Mouse (Mus musculus): ENCODE data around the gene Vezf1.

DNA sequence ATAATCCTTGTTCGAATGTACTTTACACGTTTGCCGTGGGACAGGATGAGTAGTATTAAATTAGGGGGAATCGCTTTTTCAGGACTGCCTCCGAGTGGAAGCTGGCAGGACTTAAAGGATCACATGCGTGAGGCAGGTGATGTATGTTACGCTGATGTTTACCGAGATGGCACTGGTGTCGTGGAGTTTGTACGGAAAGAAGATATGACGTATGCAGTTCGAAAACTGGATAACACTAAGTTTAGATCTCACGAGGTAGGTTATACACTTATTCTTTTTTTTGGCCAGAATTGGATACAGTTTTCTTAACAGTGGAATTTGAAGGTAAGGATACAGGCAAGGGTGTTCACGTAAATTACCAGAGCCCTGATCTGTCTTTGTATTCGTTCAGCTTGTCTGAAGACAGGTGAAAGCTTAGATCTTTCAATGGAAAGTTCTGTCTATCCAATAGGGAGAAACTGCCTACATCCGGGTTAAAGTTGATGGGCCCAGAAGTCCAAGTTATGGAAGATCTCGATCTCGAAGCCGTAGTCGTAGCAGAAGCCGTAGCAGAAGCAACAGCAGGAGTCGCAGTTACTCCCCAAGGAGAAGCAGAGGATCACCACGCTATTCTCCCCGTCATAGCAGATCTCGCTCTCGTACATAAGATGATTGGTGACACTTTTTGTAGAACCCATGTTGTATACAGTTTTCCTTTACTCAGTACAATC is 19.0 kb upstream of the Vezf1 start:
- TF ChIP-seq CTCF (IDR thresholded peaks at IDR 0.05) (peak; percentile 24), EP300 (IDR thresholded peaks at IDR 0.05) (no peak)

Data from lung, postnatal 0 days (tissue).